Mouse (Mus musculus) 3134 (cell line): Measurements from ENCODE around the gene Gxylt1.
A peak's percentile ranks its signal among the peaks of the same experiment; 100 is the strongest.
"Not testable (repeated sequence)": the region's sequence is repeated elsewhere in the genome, so short reads cannot be mapped to it uniquely, and the experiment has no call there.

ENCODE experiments used
- DNase-seq: peaks from one replicate; pipeline ENCODE4 v3.0.0-alpha.2; 2011; ENCODE audit warnings: low spot score; ENCODE audit not compliant: insufficient read length; ENCODE audit errors: extremely low read depth

Gene Gxylt1

DNA sequence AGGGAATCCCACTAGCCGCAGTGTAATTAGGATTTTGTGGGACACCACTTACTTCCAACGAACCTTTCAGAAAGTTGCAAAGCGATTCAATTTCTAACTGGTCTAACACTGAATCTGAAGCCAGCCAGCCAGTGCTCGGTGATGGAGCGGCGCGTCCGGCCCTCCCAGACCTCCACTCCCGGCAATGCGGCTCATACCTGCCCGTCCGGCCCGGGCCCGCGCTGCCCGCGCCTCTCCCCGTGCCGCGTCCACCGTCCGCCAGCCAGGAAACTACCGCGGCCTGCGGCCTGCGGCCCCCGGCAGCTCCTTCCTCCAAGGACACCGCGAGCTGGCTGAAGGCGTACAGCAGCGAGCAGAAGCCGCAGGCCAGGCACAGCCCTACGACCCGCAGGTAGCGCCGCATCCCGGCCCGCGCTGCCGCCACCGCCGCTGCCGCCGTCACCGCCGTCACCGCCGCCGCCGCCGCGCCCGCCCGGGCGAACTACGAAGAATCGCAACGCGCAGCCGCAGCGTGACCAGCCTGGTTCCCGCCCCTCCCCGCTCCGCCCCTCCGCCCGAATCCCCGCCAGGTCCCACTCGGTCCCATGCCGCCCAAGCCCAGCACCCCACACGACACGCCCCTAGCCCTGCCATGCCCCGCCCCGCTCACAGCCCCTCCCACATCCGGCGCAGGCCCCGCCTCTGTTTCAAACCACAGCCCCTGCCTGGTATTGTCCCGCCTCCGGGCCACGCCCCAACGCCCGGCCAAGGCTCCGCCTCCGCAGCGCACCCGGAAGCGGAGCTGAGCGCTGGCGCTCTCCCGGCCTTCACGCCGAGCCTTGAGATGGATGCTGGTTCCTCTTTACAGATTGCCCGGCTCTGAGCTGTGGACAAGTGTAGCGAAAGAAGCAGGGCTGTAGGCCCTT is at the start of gene Gxylt1:
Gxylt1 (minus strand) TSS at position 501 of the 905 bp plus-strand sequence.
- peak; percentile 98 for DNase-seq

DNA sequence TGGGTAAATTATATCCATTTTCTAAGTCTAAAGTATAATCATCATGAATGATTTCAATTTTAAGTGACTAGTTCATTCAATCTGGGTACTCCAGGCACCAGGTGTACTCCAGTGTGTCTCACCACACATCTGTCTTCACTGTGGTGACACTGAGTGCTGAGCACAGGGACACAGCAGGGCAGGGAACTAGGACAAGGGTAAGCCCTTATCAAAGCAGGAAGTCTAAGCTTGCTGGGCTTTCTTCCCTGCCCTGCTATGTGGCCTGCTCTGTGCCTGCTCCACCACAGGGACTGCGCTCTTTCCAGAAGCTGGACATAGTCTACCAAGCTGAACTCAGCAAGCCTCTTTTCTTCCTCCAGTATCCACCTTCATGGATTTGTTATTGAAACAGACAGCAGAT is 43.8 kb upstream of the Gxylt1 start:
- DNase-seq: no peak

DNA sequence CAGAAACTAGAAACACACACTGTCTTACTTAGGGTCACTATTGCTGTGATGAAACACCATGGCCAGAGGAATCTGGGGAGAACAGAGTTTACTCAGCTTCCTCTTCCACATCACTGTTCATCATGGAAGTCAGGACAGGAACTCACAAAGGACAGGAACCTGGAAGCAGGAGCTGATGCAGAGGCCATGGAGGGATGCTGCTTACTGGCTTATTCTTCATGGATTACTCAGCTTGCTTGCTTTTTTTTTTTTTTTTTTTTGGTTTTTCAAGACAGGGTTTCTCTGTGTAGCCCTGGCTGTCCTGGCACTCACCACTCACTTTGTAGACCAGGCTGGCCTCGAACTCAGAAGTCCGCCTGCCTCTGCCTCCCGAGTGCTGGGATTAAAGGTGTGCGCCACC is 35.3 kb upstream of the Gxylt1 start:
- DNase-seq: not testable (repeated sequence)

DNA sequence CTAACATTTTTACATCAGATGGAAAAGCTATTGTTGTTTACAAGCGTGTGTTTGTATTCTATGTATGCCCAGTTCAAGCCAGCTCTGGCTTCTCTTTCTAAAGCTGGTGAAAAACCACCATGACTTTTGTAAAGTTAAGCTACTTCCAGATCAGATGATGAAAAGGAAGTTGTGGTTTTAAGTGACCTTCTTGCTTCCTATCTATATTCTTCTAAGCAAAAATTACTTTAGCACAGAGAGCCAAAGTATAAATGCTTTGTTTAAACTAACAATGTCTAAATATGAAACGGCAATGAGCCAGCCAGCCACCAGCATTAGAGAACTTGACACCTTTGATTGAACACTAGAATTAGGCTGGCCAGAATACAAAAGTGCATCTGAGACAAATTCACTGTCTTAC is 23.2 kb upstream of the Gxylt1 start:
- no peak for DNase-seq

DNA sequence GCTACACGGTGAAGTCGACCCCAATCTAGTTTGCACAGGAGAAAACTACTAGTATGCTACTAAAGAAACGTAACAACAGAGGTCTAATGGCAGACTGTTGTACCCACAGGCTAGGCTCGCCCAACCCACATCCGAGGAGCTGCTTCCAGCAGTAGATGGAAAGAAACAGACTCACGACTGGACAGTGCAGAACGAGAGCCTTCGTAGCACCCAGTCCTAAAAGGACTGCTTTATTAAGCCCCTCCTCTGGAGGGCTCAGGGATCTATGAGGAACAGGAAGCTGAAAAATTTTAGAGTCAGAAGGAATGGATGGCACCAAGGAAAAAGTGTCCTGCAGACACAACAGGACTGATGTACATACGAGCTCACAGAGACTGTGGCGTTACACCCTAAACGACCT is 19.5 kb upstream of the Gxylt1 start:
- DNase-seq: no peak

DNA sequence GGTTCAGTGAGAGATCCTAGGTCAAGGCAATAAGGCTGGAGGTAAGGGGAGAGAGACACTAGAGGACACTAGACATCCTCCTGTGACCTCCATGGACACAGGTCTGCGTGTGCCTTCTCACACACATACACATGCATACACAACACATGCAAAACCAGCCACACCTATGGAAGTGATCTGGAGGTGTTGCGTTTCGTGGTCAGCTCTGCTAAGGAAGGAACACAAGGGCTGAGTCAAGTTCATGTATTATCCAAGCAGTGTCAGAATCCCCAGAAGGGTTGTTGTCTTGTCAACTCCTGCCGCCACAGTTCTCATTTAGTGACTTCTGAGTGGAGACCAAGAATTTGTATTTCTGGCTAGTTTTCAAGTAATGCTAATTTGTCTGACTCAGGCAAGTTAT is 13.3 kb upstream of the Gxylt1 start:
- DNase-seq: no peak

DNA sequence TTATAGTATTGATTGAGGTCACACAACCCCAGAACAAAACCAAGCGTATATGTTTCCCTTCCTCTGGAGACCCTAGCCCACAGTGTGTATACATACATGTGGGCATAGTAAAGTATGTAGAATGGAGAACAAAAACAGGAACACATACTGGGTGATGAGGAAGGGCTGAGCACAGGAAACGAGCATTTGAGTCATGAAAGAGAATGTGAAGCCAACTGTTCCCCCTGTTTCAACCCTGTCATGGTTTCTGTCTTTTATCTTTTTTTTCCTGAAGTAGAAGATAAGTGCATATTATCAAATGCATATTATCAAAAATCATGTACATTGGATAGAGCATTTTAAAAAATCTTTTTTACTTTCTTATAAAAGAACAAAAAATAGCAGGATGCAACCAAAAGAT is 12.6 kb upstream of the Gxylt1 start:
- no peak for DNase-seq

DNA sequence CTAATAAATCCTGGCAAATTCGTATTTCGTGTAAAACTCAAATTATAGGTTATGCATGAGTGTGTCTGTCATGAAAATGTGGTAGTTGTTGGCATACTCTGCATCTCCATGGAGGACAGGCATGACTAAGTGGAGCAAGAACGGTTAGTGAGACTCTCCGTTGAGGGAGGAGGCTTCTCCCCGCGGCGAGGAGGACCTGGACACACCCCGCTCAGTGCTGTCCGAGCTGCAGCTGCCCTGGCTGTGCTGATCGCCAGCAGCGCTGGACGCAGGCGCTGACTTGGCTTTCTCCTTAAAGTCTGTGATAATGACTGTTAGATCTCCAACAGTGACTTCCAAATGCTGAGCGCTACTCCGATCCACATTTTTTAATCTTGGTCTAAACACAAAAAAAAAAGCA is 10.3 kb upstream of the Gxylt1 start:
- no peak for DNase-seq

DNA sequence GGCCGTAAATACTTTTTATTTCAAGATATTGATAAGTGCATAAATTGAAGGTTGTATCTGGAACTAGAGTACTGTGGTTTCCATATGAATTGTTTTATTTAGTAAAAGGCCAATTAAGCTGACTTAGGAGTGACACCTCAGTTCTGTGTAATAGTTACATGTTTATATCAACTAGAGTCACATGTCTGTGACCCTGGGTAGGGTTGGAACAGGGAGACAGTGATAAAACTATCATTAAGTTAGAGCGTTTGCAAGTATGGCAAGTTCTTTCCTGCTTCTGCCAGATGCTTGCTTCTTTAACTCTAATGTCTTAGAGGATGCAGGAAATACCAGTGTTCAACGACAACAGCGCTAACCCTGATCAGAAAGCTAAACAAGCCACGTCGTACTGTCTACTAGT is 9.3 kb upstream of the Gxylt1 start:
- no peak for DNase-seq

DNA sequence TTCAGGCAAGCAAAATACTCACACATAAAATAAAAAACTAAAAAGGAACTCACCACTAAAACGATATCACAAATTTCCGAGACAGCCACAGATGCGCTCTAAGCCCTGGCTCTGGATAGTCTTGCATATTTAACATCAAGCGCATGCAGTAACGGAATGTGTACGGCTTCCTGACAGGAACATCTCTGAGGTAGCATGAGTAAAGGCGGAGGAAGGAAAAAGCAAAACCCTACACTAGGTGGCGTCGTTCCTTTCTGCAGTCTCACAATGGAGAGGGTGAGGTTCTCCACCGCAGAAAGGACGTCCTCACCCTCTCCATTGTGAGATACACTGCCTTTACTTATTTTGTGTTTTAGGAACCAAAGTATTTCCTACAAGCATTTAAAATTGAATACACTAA is 8.4 kb upstream of the Gxylt1 start:
- no peak for DNase-seq

DNA sequence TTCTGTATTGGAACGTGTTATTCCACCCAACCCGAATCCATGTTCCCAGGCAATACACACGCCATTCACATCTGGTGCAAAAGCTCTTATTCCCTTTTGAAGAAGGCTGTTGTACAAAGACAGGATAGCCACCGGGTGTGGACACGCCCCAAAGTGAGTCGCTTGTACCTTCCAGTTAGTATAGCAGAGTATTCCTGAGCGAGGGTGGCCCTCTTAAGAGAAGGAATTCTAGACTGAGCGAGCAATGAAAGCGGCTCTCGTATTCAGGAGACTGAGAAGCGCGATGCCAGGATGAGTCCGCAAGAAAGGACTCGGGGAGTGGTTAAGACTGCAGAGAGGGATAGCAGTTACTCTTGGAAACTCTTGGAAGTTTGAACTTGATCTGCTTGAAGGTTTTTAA is 1.3 kb upstream of the Gxylt1 start:
- DNase-seq: peak; percentile 30

DNA sequence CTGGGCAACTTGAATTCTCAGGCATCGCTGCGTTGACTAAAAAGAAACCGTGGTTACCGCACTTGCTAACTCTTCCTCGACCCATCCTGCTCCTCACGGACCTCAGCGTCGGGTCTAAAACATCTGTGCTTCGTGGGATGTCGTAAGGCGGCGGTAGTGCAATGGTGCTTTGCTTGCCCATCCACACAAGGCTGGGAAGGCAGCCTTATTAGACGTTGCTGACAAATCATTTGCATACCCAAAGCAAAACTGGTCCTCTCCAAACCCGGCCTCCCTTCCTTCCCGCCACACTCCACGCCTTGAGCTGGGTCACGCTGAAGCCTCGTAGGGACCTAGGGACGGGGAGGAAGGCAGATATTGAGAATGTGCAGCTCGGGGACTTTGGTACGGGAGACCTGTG is 644 bp upstream of the Gxylt1 start:
- no peak for DNase-seq

DNA sequence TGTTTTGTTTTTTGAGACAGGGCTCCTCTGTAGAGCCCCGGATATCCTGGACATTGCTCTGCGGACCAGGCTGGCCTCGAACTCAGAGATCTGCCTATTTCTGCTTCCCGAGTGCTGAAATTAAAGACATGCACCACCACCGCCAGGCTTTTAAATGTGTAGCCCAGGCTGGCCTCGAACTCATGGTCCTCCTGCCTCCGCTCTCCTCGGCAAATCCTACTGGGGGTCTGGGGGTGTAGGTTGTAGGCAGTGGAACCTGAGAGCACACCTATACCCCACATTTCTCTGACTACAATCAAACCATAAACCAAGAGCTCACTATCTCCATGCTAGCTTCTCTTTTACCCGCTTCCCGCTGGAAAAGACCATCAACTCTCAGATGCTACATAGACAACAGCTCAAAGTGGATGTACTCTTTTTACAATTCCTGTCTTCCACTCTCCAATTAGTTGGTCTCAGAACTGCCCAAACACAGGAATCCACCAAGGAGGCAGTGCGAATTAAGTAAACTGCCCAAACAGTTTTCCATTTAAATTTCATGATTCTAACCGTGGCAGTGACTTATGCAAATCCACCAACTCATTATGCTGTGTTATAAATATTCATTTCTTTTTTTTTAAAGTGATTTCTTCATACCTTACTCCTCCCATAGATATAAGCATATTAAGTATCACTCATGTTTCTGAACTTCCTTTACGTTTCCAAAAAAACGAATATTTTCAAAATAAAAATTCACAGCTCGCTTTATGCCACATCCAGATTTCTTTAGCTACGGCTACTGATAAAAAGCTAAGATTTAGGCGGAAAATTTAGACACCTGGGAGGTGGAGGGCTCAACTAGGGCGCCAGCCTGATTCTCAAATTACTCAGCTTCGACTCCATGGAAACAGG is 946 bp downstream of the Gxylt1 start:
- no peak for DNase-seq

DNA sequence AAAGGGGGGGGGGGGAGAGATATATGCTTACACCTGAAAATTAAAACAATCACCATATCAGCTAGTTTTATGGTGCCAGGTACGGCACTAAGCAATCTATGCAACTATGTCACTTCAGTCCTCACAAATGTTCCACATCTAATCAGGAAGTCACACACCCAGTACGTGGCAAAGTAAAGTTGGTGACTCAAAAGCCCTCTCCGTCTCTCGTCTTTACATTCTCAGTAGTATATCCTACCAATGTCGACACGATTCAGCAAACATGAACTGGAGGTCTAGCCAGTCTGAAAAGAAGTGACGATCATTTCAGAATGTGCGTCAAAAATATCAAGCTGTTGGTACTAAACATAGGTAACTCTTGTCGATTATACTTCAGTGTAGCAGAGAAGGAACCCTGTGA is 2.0 kb downstream of the Gxylt1 start:
- DNase-seq: no peak

DNA sequence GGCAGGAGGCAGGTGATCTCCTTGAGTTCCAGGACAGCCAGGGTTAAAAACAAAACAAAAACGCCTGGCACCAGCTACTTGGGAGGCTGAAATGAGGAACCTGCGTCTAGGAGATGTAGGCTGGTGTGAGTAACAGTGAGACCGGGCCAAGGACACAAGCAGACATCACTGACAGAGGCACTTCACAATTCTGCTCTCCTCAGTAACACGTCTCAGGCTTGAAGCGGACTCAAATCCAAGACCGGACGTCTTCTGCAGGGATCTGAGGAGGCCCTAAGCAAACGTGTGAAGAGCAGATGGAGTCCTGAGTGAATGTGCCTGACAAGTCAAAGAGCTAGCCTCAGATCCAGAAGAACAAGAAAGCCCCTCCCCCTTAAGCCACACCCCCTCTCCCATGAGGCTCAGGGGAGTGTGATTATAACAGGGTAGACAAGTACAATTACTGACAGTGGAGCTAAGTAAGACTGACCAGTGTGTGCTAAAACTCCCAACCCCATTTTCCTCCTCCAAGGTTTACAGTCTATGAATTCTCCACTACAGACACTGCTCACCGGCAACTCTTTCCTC is 4.6 kb downstream of the Gxylt1 start:
- no peak for DNase-seq

DNA sequence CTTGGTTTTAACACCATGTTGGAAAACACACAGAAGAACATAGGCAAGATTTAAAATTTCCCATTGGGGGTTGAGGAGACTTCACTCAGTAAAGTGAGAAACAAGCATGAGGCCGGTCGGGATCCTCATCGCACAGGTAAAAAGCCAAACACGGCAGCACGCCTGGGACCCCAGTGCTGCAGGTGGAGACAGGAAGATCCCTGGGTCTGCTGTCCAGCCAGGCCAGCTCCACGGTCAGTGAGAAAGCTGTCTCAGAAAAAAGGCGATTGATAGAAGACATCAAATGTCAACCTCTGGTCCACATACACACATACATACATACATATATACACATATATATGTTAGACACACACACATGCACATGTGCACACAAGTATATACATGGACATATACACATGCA is 5.4 kb downstream of the Gxylt1 start:
- DNase-seq: no peak

DNA sequence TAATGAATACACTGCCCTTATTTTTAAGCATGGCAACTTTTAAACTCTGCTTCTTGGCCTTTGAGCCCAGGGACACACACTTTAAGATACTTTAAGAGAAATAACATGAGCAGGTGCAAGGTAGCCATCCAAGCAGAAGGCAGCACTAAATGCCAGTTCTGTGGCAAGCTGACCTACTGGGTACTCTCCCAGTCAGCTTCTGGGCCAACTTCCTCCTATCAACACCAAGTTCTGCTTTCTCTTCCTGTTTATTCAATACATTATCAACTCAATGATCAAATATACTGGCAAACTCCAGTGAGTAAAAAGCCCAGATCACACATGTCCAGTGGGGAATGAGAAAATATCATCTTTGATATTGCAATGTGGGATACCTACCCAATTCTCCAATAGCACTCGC is 7.0 kb downstream of the Gxylt1 start:
- no peak for DNase-seq

DNA sequence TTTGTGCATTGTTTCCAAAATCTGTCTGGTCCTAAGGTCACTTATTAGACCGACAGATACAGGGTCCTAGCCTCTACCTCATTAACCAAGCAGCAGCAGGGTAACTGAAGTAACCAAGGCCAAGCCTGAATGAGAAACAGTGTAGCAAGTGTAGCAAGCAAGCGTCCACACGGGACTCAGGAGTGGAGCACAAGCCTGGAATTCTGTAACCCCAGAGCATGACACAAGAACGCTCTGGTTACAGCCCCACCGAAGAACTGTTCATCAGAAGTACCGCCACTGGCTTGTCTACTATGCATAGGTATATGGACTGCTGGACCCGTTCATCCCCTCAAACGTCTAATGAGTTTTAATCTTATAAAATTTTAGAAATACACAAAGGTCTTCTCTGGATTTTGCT is 7.5 kb downstream of the Gxylt1 start:
- DNase-seq: no peak

DNA sequence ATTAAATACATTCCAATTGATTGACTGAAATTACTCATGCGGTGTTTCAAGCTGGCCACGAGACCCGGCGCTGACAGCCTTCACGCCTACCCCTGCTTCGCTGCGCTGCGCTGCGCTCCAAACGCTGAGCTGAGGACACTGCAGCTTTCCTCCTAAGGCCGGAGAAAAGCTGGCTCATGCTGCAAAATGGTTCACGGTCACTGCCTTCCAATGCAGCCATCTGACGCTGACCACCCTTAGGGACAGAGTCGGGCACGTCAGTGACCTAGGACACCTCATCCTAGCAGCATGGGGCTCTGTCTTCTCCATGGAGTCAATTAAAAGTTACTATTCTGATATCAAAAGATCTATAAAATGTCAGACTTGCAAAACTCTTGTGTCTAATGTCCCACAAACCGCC is 8.6 kb downstream of the Gxylt1 start:
- DNase-seq: no peak

DNA sequence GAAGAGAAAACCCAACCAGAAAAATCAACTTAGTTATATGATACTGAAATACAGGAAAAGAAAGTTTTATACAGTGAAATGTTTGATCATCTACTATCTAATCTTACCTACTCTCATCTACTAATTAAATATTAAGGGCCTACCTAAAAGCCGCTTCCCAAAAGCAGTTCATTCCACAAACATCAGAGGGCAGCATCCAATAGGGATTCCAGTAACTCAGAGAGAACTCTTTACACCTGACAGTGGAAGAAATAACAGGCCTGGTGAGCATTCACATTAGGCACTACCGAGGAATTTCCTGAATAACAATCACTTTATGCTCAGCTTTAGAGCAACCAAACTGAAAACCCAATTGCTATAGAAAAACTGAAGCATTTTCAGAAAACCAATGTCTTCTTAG is 9.3 kb downstream of the Gxylt1 start:
- no peak for DNase-seq

DNA sequence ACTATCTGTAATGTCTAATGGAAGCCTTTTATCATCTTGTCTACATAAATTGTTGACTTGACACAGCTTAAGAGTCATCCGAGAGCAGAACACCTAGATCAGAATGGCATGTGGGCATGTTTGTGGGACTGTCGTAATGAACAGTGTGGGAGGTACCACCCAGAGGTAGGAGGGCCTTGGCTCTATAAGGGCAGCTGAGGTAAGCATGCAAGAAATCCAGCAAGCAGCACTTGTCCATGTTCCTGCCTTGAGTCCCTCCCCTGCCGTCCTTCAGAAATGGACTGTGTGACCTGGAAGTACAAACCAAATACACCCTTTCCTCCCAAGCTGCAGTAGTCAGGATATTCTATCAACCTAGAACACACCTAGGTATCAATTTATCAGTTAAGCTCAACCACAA is 9.7 kb downstream of the Gxylt1 start:
- no peak for DNase-seq

DNA sequence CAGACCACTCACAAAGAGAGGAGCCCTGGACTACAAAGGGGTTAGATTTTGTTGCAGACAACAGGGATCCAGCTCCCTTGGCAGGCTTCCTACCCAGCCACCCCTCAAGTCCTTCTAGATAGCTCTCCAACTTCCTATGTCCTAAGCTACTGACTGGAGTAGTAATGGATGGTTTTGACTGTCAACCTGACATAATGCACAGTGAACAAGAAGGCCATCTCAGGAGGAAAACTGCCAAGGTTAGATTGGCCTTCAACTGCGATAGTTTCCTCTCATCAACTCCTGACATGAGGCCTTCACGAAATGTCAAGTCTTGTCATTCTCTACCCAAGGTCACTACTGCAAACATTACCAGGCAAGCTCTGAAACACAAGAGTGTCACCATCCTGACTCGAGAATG is 10.8 kb downstream of the Gxylt1 start:
- no peak for DNase-seq
